Mouse (Mus musculus) testis, adult 2 months (tissue): ENCODE results near the gene F10. TPM values are rescaled to one million over a fixed set of nuclear protein-coding genes. Genes with fewer than 3 reads are reported as not detected.
"Not testable (repeated sequence)": the region's sequence is repeated elsewhere in the genome, so short reads cannot be mapped to it uniquely, and the experiment has no call there.

ENCODE experiments used
- H3K27ac ChIP-seq: fragments of 200-500 bp; 2 replicates; pipeline ENCODE4 v1.5.1; 2012; ENCODE audit warnings: low read depth, low read length; ENCODE audit not compliant: control insufficient read depth, insufficient read depth
- H3K27me3 ChIP-seq: fragments of 200-500 bp; 2 replicates; pipeline ENCODE4 v1.6.1; 2012; ENCODE audit warnings: mild to moderate bottlenecking, low read length, moderate library complexity; ENCODE audit not compliant: control insufficient read depth, insufficient read depth
- H3K36me3 ChIP-seq: fragments of 200-500 bp; 2 replicates; pipeline ENCODE4 v1.6.1; 2012; ENCODE audit warnings: mild to moderate bottlenecking, low read length; ENCODE audit not compliant: control insufficient read depth, insufficient read depth
- H3K4me1 ChIP-seq: fragments of 200-500 bp; 2 replicates; pipeline ENCODE4 v1.6.1; 2012; ENCODE audit warnings: low read length; ENCODE audit not compliant: control insufficient read depth, insufficient read depth
- H3K4me3 ChIP-seq: fragments of 200-500 bp; 2 replicates; pipeline ENCODE4 v1.5.1; 2012; ENCODE audit warnings: low read depth, mild to moderate bottlenecking, low read length, moderate library complexity, mixed read lengths; ENCODE audit not compliant: control insufficient read depth
- CTCF ChIP-seq: fragments of 200-500 bp; IDR thresholded peaks from 2 replicates; pipeline ENCODE4 v1.5.1; 2012; ENCODE audit warnings: low read depth, mild to moderate bottlenecking, inconsistent platforms, low read length, moderate library complexity; ENCODE audit not compliant: control insufficient read depth, insufficient read depth, insufficient replicate concordance
- POLR2A ChIP-seq: fragments of 200-500 bp; IDR thresholded peaks from 2 replicates; pipeline ENCODE4 v1.6.1; 2012; ENCODE audit warnings: low read depth, mild to moderate bottlenecking, inconsistent platforms, low read length, moderate library complexity; ENCODE audit not compliant: control insufficient read depth
- polyA plus RNA-seq: library from polyadenylated mRNA; depleted of rRNA; stranded (reverse); fragments of >200 nt; gene quantifications from 2 replicates; pipeline ENCODE4 v1.2.3, GENCODE M21; 2012

The F10 gene
- polyA plus RNA-seq, 1 experiment = 0.86 TPM

DNA sequence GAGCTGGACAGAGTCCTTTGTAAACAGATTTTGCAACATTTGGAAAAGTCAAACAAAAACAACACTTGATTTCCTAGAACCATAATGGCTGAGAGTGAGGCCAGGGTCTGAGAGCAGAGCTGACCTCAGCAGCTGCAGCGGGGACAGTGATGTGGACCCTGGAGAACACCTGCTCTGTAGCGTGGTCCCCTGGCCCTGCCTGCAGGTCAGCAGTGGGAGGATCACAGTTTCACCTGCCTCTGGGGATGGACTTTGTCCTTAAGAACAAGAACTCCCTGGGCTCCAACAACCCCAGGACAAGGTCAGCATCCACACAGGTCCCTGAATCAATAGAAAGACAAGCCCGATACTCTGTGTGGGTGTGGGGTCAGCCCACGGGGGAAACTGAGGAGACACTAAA, 20.2 kb downstream of the F10 start:
- Histone ChIP-seq H3K27ac (no peak overlapping the region), H3K27me3 (no peaks in the 10 kb centered on the region), H3K4me3 (no peak overlapping the region), H3K4me1 (peaks cover 7% of the 10 kb centered on the region), H3K36me3 (no peaks in the 10 kb centered on the region)
- TF ChIP-seq CTCF (no peak), POLR2A (no peak)

DNA sequence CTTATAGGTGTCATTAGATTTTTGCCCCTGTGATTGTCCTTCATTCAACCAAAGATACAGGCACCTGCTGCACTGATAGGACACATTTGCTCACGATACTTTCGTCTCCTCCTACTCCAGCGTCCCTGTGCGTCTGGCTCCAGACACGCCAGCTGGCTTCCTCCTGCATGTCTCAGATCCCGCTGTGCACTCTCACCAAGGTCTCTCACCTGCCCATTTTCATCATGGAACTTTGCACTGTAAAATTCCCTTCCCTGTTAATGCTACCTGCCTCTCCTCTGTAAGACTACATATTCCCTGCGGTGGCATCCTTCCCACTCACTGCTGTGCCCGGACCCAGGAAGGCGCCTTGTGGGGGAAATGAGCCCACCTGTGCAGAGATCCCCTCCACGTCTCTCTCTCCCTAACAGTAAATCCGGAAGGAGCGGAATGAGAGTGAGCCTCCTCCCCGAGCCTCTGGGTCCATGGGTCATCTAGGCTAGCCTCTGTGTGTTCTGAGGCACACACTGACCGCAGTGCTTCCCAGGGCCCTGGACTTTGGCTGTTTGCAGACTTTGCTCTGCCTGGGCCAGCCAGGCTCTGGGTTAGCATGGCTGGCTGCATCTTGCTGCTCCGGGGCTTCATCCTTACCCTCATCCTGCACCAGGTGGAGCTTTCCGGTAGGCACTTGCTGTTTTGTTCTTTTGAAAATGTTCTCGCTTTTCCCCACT, 23.5 kb downstream of the F10 start, which contains the start of gene Proz:
Proz (plus strand) TSS at position 474 of the 710 bp plus-strand sequence.
- no peaks in the 10 kb centered on the region for H3K27me3 ChIP-seq
- TF ChIP-seq CTCF (no peak), POLR2A (no peak)
- H3K4me3 ChIP-seq = no peak within 1 kb of the TSS
- H3K4me1 ChIP-seq = no peaks in the 10 kb centered on the region
- no peak within 1 kb of the TSS for H3K27ac ChIP-seq
- no peaks in the 10 kb centered on the region for H3K36me3 ChIP-seq

DNA sequence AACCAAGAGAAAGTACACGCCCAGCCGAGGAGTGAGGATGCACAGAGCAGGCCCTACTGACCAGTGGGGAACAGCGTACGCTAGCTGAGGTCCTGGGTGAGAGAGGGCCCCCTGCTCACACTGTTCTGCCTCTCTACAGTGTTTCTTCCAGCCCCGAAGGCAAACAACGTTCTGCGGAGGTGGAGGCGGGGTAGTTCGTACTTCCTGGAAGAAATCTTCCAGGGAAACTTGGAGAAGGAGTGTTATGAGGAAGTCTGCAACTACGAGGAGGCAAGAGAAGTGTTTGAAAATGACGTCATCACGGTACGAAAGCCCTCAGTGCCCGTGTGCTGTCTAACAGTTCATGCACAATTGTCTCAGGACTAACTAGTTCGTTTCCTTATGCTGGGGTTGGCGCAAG, 26.0 kb downstream of the F10 start:
- TF ChIP-seq POLR2A = no peak
- TF ChIP-seq CTCF = no peak
- Histone ChIP-seq H3K4me1 (peaks cover 4% of the 10 kb centered on the region), H3K27me3 (no peaks in the 10 kb centered on the region), H3K4me3 (no peak overlapping the region), H3K27ac (no peak overlapping the region), H3K36me3 (no peaks in the 10 kb centered on the region)

DNA sequence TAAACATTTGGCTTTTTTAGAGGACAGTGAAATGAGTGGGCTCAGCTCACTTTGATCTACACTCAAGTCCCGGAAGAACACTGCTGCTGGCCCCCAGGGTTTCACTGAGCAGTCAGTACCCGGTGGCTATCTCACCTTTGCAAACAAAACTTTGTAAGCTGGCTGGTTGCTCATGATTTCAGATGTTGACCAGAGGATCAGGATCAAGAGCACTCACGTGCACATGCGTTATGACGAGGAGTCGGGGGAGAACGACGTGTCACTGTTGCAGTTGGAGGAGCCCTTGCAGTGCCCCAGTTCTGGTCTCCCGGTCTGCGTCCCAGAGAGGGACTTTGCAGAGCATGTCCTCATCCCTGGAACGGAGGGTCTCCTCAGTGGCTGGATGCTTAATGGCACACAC, 36.1 kb downstream of the F10 start:
- no peak overlapping the region for H3K27ac ChIP-seq
- no peak overlapping the region for H3K4me3 ChIP-seq
- H3K36me3 ChIP-seq = no peaks in the 10 kb centered on the region; the same call in 1 of the 2 replicates
- H3K27me3 ChIP-seq = no peaks in the 10 kb centered on the region
- TF ChIP-seq POLR2A (no peak), CTCF (no peak)
- no peaks in the 10 kb centered on the region for H3K4me1 ChIP-seq

DNA sequence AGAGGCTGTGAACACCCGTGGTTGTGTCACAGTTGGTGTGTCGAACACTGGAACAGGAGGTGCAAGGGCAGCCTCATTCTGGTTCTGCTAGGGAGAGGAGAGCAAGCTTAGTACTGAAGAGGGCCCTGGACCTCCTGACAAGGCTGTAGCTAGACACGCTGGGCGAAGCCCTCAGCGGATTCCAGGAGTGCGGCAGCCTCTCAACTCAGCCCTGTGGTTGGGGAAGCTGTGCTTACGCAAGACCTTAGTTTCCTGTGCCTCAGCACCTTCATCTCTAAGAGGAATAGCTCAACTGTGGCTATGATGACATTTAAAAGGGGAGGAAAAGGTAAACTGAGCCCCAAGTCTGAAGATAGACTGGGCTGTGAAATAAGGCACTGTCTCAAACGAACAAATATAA, 37.9 kb downstream of the F10 start:
- Histone ChIP-seq H3K36me3 (no peaks in the 10 kb centered on the region; the same call in 1 of the 2 replicates), H3K27me3 (no peaks in the 10 kb centered on the region), H3K27ac (no peak overlapping the region), H3K4me3 (no peak overlapping the region), H3K4me1 (no peaks in the 10 kb centered on the region)
- TF ChIP-seq POLR2A (no peak), CTCF (no peak)

DNA sequence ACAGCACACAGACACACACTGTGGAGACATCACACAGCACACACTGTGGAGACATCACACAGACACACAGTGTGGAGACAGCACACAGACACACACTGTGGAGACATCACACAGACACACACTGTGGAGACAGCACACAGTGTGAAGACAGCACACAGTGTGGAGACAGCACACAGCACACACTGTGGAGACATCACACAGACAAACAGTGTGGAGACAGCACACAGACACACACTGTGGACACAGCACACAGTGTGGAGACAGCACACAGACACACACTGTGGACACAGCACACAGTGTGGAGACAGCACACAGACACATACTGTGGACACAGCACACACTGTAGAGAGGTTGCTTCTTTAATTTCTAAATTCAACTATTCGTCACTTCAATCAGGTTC, 38.5 kb downstream of the F10 start:
- not testable (repeated sequence) for H3K36me3 ChIP-seq, H3K4me1 ChIP-seq, H3K27ac ChIP-seq, H3K27me3 ChIP-seq, H3K4me3 ChIP-seq

DNA sequence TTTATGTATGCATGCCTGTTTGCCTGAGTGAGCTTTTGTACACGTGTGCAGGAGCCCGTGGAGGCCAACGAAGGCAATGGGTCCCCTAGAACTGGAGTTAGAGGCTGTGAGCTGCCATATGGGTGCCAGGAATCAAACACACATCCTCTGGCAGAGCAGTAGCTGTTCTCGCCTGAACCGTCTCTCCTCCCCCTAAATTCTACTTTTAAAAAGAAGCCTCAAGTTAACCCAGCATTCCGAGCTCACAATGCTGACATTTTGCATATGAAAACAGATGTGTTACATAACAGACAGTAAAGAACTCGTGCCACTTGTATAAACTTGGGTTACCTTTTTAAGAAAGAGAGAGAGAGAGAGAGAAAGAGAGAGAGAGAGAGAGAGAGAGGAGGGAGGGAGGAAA, 40.4 kb downstream of the F10 start:
- H3K27me3 ChIP-seq = no peaks in the 10 kb centered on the region
- H3K27ac ChIP-seq = no peak overlapping the region
- H3K4me1 ChIP-seq = no peaks in the 10 kb centered on the region
- TF ChIP-seq CTCF (no peak), POLR2A (no peak)
- H3K4me3 ChIP-seq = no peak overlapping the region
- no peaks in the 10 kb centered on the region; the same call in 1 of the 2 replicates for H3K36me3 ChIP-seq
